Mouse (Mus musculus): ENCODE measurements around the gene Clec16a. TPM values are rescaled to one million over a fixed set of nuclear protein-coding genes. Genes with fewer than 3 reads are reported as not detected.

Gene Clec16a
- polyA plus RNA-seq, 1 experiment from 2014 or later: 29.6 TPM

- no peaks in the 10 kb centered on the region for H3K27me3 ChIP-seq (replicated peaks; ENCODE audit: control insufficient read depth, insufficient read depth, low read length)
- H3K4me2 ChIP-seq (ENCODE audit: low read depth, low read length): peak overlapping the region; percentile 91
- no peaks in the 10 kb centered on the region for H3K36me3 ChIP-seq (ENCODE audit: control insufficient read depth, insufficient read depth, low read length)
- H3K4me3 ChIP-seq (ENCODE audit: low read depth, low read length): peak overlapping the region; percentile 80
- peaks cover 28% of the 10 kb centered on the region for H3K4me1 ChIP-seq (ENCODE audit: control insufficient read depth, insufficient read depth, low read length)
- H3K27ac ChIP-seq (replicated peaks; ENCODE audit: low read depth, low read length): peak overlapping the region; percentile 98
- ATAC-seq (ENCODE audit: low read depth) (peak; percentile 42), DNase-seq (ENCODE audit: low spot score) (peak; percentile 96)
- 1% methylated on average over 9 of the region's 9 CpGs for WGBS
- H3K9me3 ChIP-seq (ENCODE audit: control insufficient read depth, low read length): no peaks in the 10 kb centered on the region
- H3K9ac ChIP-seq (ENCODE audit: low read depth, low read length): peak overlapping the region; percentile 83
Observed at GRCm38 (mm10) chr16:10786288-10786687, 241.1 kb downstream of the Clec16a start.

DNA sequence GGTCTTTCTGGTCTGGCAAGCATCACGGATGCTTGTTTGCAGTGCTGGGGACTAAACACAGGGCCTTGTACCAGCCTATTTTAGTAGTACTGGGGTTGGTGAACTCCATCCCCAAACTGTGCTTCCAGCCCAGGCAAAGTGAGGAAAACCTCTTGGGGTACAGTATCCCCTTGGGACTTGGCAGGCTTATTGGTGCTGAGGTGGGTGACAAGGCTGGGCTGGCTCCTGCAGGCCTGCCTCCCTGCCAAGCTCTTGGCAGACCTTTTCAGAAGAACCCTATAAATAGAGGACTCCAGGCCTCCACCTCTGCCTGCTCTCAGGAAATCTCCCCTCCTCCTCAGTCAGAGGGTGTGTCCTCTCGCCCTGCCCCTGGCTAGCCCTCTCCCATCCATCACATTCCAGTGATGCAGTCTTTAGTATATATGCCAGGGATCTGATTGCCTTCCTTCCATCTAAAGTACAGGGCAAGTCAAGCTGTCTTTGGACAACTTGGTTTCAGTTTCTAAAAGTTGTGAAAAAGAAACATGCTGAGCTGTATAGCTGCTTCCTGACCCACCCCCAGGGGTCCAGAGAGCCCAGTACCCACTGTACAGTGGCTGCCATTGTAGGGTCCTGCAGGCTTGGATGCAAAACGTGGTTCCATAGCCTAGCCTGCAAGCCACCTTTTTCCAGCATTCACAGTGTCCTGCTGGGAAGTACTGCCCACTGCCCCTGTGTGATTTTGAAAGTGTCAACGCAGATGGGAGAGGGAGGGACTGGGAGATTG lies 241.8 kb downstream of the Clec16a start:
- peak overlapping the region; percentile 91 for H3K4me2 ChIP-seq (ENCODE audit: low read depth, low read length)

GRCm38 (mm10) chr16:10787548-10788058 lies 242.5 kb downstream of the Clec16a start:
- ATAC-seq (ENCODE audit: low read depth): no peak
- H3K9ac ChIP-seq (ENCODE audit: low read depth, low read length): no peak overlapping the region
- no peak overlapping the region for H3K27ac ChIP-seq (replicated peaks; ENCODE audit: low read depth, low read length)
- H3K9me3 ChIP-seq (ENCODE audit: control insufficient read depth, low read length): no peaks in the 10 kb centered on the region
- H3K4me1 ChIP-seq (ENCODE audit: control insufficient read depth, insufficient read depth, low read length): peaks cover 16% of the 10 kb centered on the region
- H3K27me3 ChIP-seq (replicated peaks; ENCODE audit: control insufficient read depth, insufficient read depth, low read length): no peaks in the 10 kb centered on the region
- DNase-seq (ENCODE audit: low spot score): no peak
- H3K36me3 ChIP-seq (ENCODE audit: control insufficient read depth, insufficient read depth, low read length): no peaks in the 10 kb centered on the region
- 83% methylated on average over 7 of the region's 7 CpGs for WGBS
- peak overlapping the region; percentile 7; the same call in 1 of the 2 replicates for H3K4me2 ChIP-seq (ENCODE audit: low read depth, low read length)
- H3K4me3 ChIP-seq (ENCODE audit: low read depth, low read length): no peak overlapping the region

More for the DNA sequence above, 241.8 kb downstream of the Clec16a start:
- no peaks in the 10 kb centered on the region for H3K9me3 ChIP-seq (ENCODE audit: control insufficient read depth, low read length)
- ATAC-seq (ENCODE audit: low read depth) (no peak), DNase-seq (ENCODE audit: low spot score) (peak; percentile 31)
- 0 out of 2 replicates have a peak overlapping the region, but pooled peaks have one; percentile 83 for H3K9ac ChIP-seq (ENCODE audit: low read depth, low read length)
- no peak overlapping the region for H3K4me3 ChIP-seq (ENCODE audit: low read depth, low read length)
- whole genome bisulfite sequencing: 68% methylated on average over 4 of the region's 4 CpGs
- peaks cover 22% of the 10 kb centered on the region for H3K4me1 ChIP-seq (ENCODE audit: control insufficient read depth, insufficient read depth, low read length)
- peak overlapping the region; percentile 98 for H3K27ac ChIP-seq (replicated peaks; ENCODE audit: low read depth, low read length)
- no peaks in the 10 kb centered on the region for H3K36me3 ChIP-seq (ENCODE audit: control insufficient read depth, insufficient read depth, low read length)
- no peaks in the 10 kb centered on the region for H3K27me3 ChIP-seq (replicated peaks; ENCODE audit: control insufficient read depth, insufficient read depth, low read length)

- Histone ChIP-seq H3K27ac (replicated peaks; ENCODE audit: low read depth, low read length) (no peak within 1 kb of the TSS), H3K4me1 (ENCODE audit: control insufficient read depth, insufficient read depth, low read length) (peaks cover 10% of the 10 kb centered on the region), H3K4me3 (ENCODE audit: low read depth, low read length) (no peak within 1 kb of the TSS), H3K9me3 (ENCODE audit: control insufficient read depth, low read length) (no peaks in the 10 kb centered on the region), H3K27me3 (replicated peaks; ENCODE audit: control insufficient read depth, insufficient read depth, low read length) (no peaks in the 10 kb centered on the region), H3K4me2 (ENCODE audit: low read depth, low read length) (no peak within 1 kb of the TSS), H3K36me3 (ENCODE audit: control insufficient read depth, insufficient read depth, low read length) (no peaks in the 10 kb centered on the region), H3K9ac (ENCODE audit: low read depth, low read length) (no peak within 1 kb of the TSS)
- DNase-seq (ENCODE audit: low spot score) (no peak), ATAC-seq (ENCODE audit: low read depth) (no peak)
- 48% methylated on average over 14 of the region's 16 CpGs for whole genome bisulfite sequencing
Observed at GRCm38 (mm10) chr16:10788271-10788670, 243.1 kb downstream of the Clec16a start, which contains the start of gene Tnp2. Gene Tnp2, minus strand, starts transcription at chr16:10788660.

GRCm38 (mm10) chr16:10788866-10789265 lies 243.7 kb downstream of the Clec16a start:
- Histone ChIP-seq H3K4me1 (ENCODE audit: control insufficient read depth, insufficient read depth, low read length) (peaks cover 4% of the 10 kb centered on the region), H3K27me3 (replicated peaks; ENCODE audit: control insufficient read depth, insufficient read depth, low read length) (no peaks in the 10 kb centered on the region), H3K4me3 (ENCODE audit: low read depth, low read length) (no peak overlapping the region), H3K36me3 (ENCODE audit: control insufficient read depth, insufficient read depth, low read length) (no peaks in the 10 kb centered on the region), H3K4me2 (ENCODE audit: low read depth, low read length) (no peak overlapping the region), H3K27ac (replicated peaks; ENCODE audit: low read depth, low read length) (no peak overlapping the region), H3K9me3 (ENCODE audit: control insufficient read depth, low read length) (no peaks in the 10 kb centered on the region), H3K9ac (ENCODE audit: low read depth, low read length) (no peak overlapping the region)
- DNase-seq (ENCODE audit: low spot score): peak; percentile 10
- 65% methylated on average over 4 of the region's 4 CpGs for WGBS
- ATAC-seq (ENCODE audit: low read depth): no peak

- Histone ChIP-seq H3K9ac (ENCODE audit: low read depth, low read length) (no peak within 1 kb of the TSS), H3K4me2 (ENCODE audit: low read depth, low read length) (no peak within 1 kb of the TSS), H3K36me3 (ENCODE audit: control insufficient read depth, insufficient read depth, low read length) (no peaks in the 10 kb centered on the region), H3K4me1 (ENCODE audit: control insufficient read depth, insufficient read depth, low read length) (peaks cover 3% of the 10 kb centered on the region; the same call in 1 of the 2 replicates), H3K27me3 (replicated peaks; ENCODE audit: control insufficient read depth, insufficient read depth, low read length) (peaks cover 5% of the 10 kb centered on the region), H3K9me3 (ENCODE audit: control insufficient read depth, low read length) (no peaks in the 10 kb centered on the region), H3K4me3 (ENCODE audit: low read depth, low read length) (no peak within 1 kb of the TSS), H3K27ac (replicated peaks; ENCODE audit: low read depth, low read length) (no peak within 1 kb of the TSS)
- WGBS: 75% methylated on average over 9 of the region's 9 CpGs
- ATAC-seq (ENCODE audit: low read depth) (no peak), DNase-seq (ENCODE audit: low spot score) (no peak)
Observed at GRCm38 (mm10) chr16:10790702-10791101, 245.6 kb downstream of the Clec16a start, which contains the start of gene Prm3. Gene Prm3, minus strand, starts transcription at chr16:10790914.

Other genes with a start within 250 kb of the Clec16a start
- 35.4 and 38.6 TPM in 2 replicates for gene Emp2, start 231.4 kb upstream of the Clec16a start, polyA plus RNA-seq (2014; fragmentation: Nextera tagmentation; extraction: Ambion mirVana)
- gene Tekt5, start 149.8 kb upstream of the Clec16a start, polyA plus RNA-seq (2014; fragmentation: Nextera tagmentation; extraction: Ambion mirVana): 2.3 and 3.9 TPM in 2 replicates
- gene Nubp1, start 133.4 kb upstream of the Clec16a start, polyA plus RNA-seq (2014; fragmentation: Nextera tagmentation; extraction: Ambion mirVana): 49.0 and 52.6 TPM in 2 replicates
- gene Tvp23a, start 98.0 kb upstream of the Clec16a start, polyA plus RNA-seq (2014; fragmentation: Nextera tagmentation; extraction: Ambion mirVana): 13.2 and 14.7 TPM in 2 replicates
- 0.29 and 0.35 TPM in 2 replicates for gene Ciita, start 65.3 kb upstream of the Clec16a start, polyA plus RNA-seq (2014; fragmentation: Nextera tagmentation; extraction: Ambion mirVana)
- gene Dexi, start 2.3 kb upstream of the Clec16a start, polyA plus RNA-seq (2014; fragmentation: Nextera tagmentation; extraction: Ambion mirVana): 28.0 and 30.3 TPM in 2 replicates
- 10.8 and 11.4 TPM in 2 replicates for gene Socs1, start 240.2 kb downstream of the Clec16a start, polyA plus RNA-seq (2014; fragmentation: Nextera tagmentation; extraction: Ambion mirVana)
- not detected in 2 replicates for gene Tnp2, start 243.3 kb downstream of the Clec16a start, polyA plus RNA-seq (2014; fragmentation: Nextera tagmentation; extraction: Ambion mirVana)
- not detected in 2 replicates for gene Prm3, start 245.6 kb downstream of the Clec16a start, polyA plus RNA-seq (2014; fragmentation: Nextera tagmentation; extraction: Ambion mirVana)